Mouse (Mus musculus): ENCODE results near the gene Slco1a5. TPM values are rescaled to one million over a fixed set of nuclear protein-coding genes. Genes with fewer than 3 reads are reported as not detected.
"Not testable (repeated sequence)": the region's sequence is repeated elsewhere in the genome, so short reads cannot be mapped to it uniquely, and the experiment has no call there.

Gene Slco1a5
- polyA plus RNA-seq (2015; fragmentation: Nextera tagmentation; extraction: Ambion mirVana), result 0.08 TPM in 1 of 2 replicates, not detected in the other

GRCm38 (mm10) chr6:142322881-142323280 is at the start of gene Slco1a5:
TSS of gene Slco1a5 (minus strand) at chr6:142322981.
- Histone ChIP-seq H3K27me3 (ENCODE audit: control insufficient read depth, insufficient read depth, low read length) (no peaks in the 10 kb centered on the region), H3K9ac (ENCODE audit: low read length) (no peak within 1 kb of the TSS), H3K4me3 (ENCODE audit: low read length) (no peak within 1 kb of the TSS), H3K9me3 (replicated peaks; ENCODE audit: control insufficient read depth, low read length) (no peaks in the 10 kb centered on the region), H3K4me1 (ENCODE audit: control insufficient read depth, insufficient read depth, low read length) (no peaks in the 10 kb centered on the region), H3K36me3 (ENCODE audit: control insufficient read depth, insufficient read depth) (no peaks in the 10 kb centered on the region), H3K27ac (ENCODE audit: low read length) (no peak within 1 kb of the TSS), H3K4me2 (ENCODE audit: low read depth, low read length) (no peak within 1 kb of the TSS)
- 28% methylated on average over 4 of the region's 4 CpGs for WGBS
- no peak for ATAC-seq (replicated peaks; ENCODE audit: extremely low read depth, insufficient read depth, low FRiP score)

GRCm38 (mm10) chr6:142369568-142369967 is 46.8 kb upstream of the Slco1a5 start:
- H3K4me3 ChIP-seq (ENCODE audit: low read length), result no peak overlapping the region
- H3K4me2 ChIP-seq (ENCODE audit: low read depth, low read length), result no peak overlapping the region
- H3K27me3 ChIP-seq (ENCODE audit: control insufficient read depth, insufficient read depth, low read length), result no peaks in the 10 kb centered on the region
- no peak overlapping the region for H3K9ac ChIP-seq (ENCODE audit: low read length)
- no peaks in the 10 kb centered on the region for H3K4me1 ChIP-seq (ENCODE audit: control insufficient read depth, insufficient read depth, low read length)
- no peaks in the 10 kb centered on the region for H3K9me3 ChIP-seq (replicated peaks; ENCODE audit: control insufficient read depth, low read length)
- peaks cover 26% of the 10 kb centered on the region; the same call in 1 of the 2 replicates for H3K36me3 ChIP-seq (ENCODE audit: control insufficient read depth, insufficient read depth)
- no peak for ATAC-seq (replicated peaks; ENCODE audit: extremely low read depth, insufficient read depth, low FRiP score)
- 85% methylated on average over 3 of the region's 3 CpGs for WGBS
- no peak overlapping the region for H3K27ac ChIP-seq (ENCODE audit: low read length)

- H3K4me1 ChIP-seq (ENCODE audit: control insufficient read depth, insufficient read depth, low read length), result no peaks in the 10 kb centered on the region
- no peaks in the 10 kb centered on the region for H3K27me3 ChIP-seq (ENCODE audit: control insufficient read depth, insufficient read depth, low read length)
- WGBS, result 88% methylated on average over 3 of the region's 3 CpGs
- no peak overlapping the region for H3K27ac ChIP-seq (ENCODE audit: low read length)
- peaks cover 29% of the 10 kb centered on the region for H3K36me3 ChIP-seq (ENCODE audit: control insufficient read depth, insufficient read depth)
- no peak overlapping the region for H3K4me3 ChIP-seq (ENCODE audit: low read length)
- no peaks in the 10 kb centered on the region for H3K9me3 ChIP-seq (replicated peaks; ENCODE audit: control insufficient read depth, low read length)
- ATAC-seq (replicated peaks; ENCODE audit: extremely low read depth, insufficient read depth, low FRiP score), result no peak
- H3K4me2 ChIP-seq (ENCODE audit: low read depth, low read length), result no peak overlapping the region
- no peak overlapping the region for H3K9ac ChIP-seq (ENCODE audit: low read length)
Observed at GRCm38 (mm10) chr6:142367565-142367964, 44.8 kb upstream of the Slco1a5 start.

GRCm38 (mm10) chr6:142366473-142367018 is 43.8 kb upstream of the Slco1a5 start:
- Histone ChIP-seq H3K4me2 (ENCODE audit: low read depth, low read length) (no peak overlapping the region), H3K9me3 (replicated peaks; ENCODE audit: control insufficient read depth, low read length) (no peaks in the 10 kb centered on the region), H3K27me3 (ENCODE audit: control insufficient read depth, insufficient read depth, low read length) (no peaks in the 10 kb centered on the region), H3K4me3 (ENCODE audit: low read length) (no peak overlapping the region), H3K4me1 (ENCODE audit: control insufficient read depth, insufficient read depth, low read length) (no peaks in the 10 kb centered on the region), H3K27ac (ENCODE audit: low read length) (no peak overlapping the region), H3K36me3 (ENCODE audit: control insufficient read depth, insufficient read depth) (peaks cover 25% of the 10 kb centered on the region), H3K9ac (ENCODE audit: low read length) (no peak overlapping the region)
- ATAC-seq (replicated peaks; ENCODE audit: extremely low read depth, insufficient read depth, low FRiP score), result no peak
- WGBS, result 86% methylated on average over 10 of the region's 10 CpGs

- 70% methylated on average over 8 of the region's 8 CpGs for WGBS
Observed at GRCm38 (mm10) chr6:142365742-142366472, 43.1 kb upstream of the Slco1a5 start.

GRCm38 (mm10) chr6:142363019-142363576 is 40.3 kb upstream of the Slco1a5 start:
- Histone ChIP-seq H3K27ac (ENCODE audit: low read length) (no peak overlapping the region), H3K27me3 (ENCODE audit: control insufficient read depth, insufficient read depth, low read length) (no peaks in the 10 kb centered on the region), H3K4me2 (ENCODE audit: low read depth, low read length) (no peak overlapping the region), H3K9me3 (replicated peaks; ENCODE audit: control insufficient read depth, low read length) (no peaks in the 10 kb centered on the region), H3K9ac (ENCODE audit: low read length) (no peak overlapping the region), H3K4me3 (ENCODE audit: low read length) (no peak overlapping the region), H3K4me1 (ENCODE audit: control insufficient read depth, insufficient read depth, low read length) (no peaks in the 10 kb centered on the region), H3K36me3 (ENCODE audit: control insufficient read depth, insufficient read depth) (peaks cover 44% of the 10 kb centered on the region)
- 71% methylated on average over 9 of the region's 9 CpGs for WGBS
- no peak for ATAC-seq (replicated peaks; ENCODE audit: extremely low read depth, insufficient read depth, low FRiP score)

More at GRCm38 (mm10) chr6:142365742-142366472, 43.1 kb upstream of the Slco1a5 start:
- peaks cover 27% of the 10 kb centered on the region for H3K36me3 ChIP-seq (ENCODE audit: control insufficient read depth, insufficient read depth)
- no peak overlapping the region for H3K4me3 ChIP-seq (ENCODE audit: low read length)
- H3K4me2 ChIP-seq (ENCODE audit: low read depth, low read length), result no peak overlapping the region
- no peaks in the 10 kb centered on the region for H3K27me3 ChIP-seq (ENCODE audit: control insufficient read depth, insufficient read depth, low read length)
- H3K9me3 ChIP-seq (replicated peaks; ENCODE audit: control insufficient read depth, low read length), result no peaks in the 10 kb centered on the region
- H3K4me1 ChIP-seq (ENCODE audit: control insufficient read depth, insufficient read depth, low read length), result no peaks in the 10 kb centered on the region
- no peak overlapping the region for H3K27ac ChIP-seq (ENCODE audit: low read length)
- H3K9ac ChIP-seq (ENCODE audit: low read length), result no peak overlapping the region
- no peak for ATAC-seq (replicated peaks; ENCODE audit: extremely low read depth, insufficient read depth, low FRiP score)

GRCm38 (mm10) chr6:142362036-142362435 is 39.3 kb upstream of the Slco1a5 start:
- no peaks in the 10 kb centered on the region for H3K9me3 ChIP-seq (replicated peaks; ENCODE audit: control insufficient read depth, low read length)
- H3K4me3 ChIP-seq (ENCODE audit: low read length), result no peak overlapping the region
- no peak overlapping the region for H3K27ac ChIP-seq (ENCODE audit: low read length)
- 85% methylated on average over 6 of the region's 6 CpGs for WGBS
- peaks cover 46% of the 10 kb centered on the region for H3K36me3 ChIP-seq (ENCODE audit: control insufficient read depth, insufficient read depth)
- H3K4me1 ChIP-seq (ENCODE audit: control insufficient read depth, insufficient read depth, low read length), result no peaks in the 10 kb centered on the region
- H3K4me2 ChIP-seq (ENCODE audit: low read depth, low read length), result no peak overlapping the region
- ATAC-seq (replicated peaks; ENCODE audit: extremely low read depth, insufficient read depth, low FRiP score), result no peak
- no peak overlapping the region for H3K9ac ChIP-seq (ENCODE audit: low read length)
- no peaks in the 10 kb centered on the region for H3K27me3 ChIP-seq (ENCODE audit: control insufficient read depth, insufficient read depth, low read length)

GRCm38 (mm10) chr6:142357106-142357505 is 34.3 kb upstream of the Slco1a5 start:
- no peak for ATAC-seq (replicated peaks; ENCODE audit: extremely low read depth, insufficient read depth, low FRiP score)
- Histone ChIP-seq H3K27me3 (ENCODE audit: control insufficient read depth, insufficient read depth, low read length) (no peaks in the 10 kb centered on the region), H3K27ac (ENCODE audit: low read length) (no peak overlapping the region), H3K4me1 (ENCODE audit: control insufficient read depth, insufficient read depth, low read length) (no peaks in the 10 kb centered on the region), H3K4me3 (ENCODE audit: low read length) (no peak overlapping the region), H3K36me3 (ENCODE audit: control insufficient read depth, insufficient read depth) (peaks cover 42% of the 10 kb centered on the region), H3K4me2 (ENCODE audit: low read depth, low read length) (no peak overlapping the region), H3K9me3 (replicated peaks; ENCODE audit: control insufficient read depth, low read length) (no peaks in the 10 kb centered on the region), H3K9ac (ENCODE audit: low read length) (no peak overlapping the region)
- WGBS, result 70% methylated on average over 7 of the region's 7 CpGs

GRCm38 (mm10) chr6:142352099-142352498 is 29.3 kb upstream of the Slco1a5 start:
- peaks cover 23% of the 10 kb centered on the region for H3K36me3 ChIP-seq (ENCODE audit: control insufficient read depth, insufficient read depth)
- not testable (repeated sequence) for H3K4me2 ChIP-seq (ENCODE audit: low read depth, low read length); H3K9ac ChIP-seq (ENCODE audit: low read length); H3K4me3 ChIP-seq (ENCODE audit: low read length); H3K9me3 ChIP-seq (replicated peaks; ENCODE audit: control insufficient read depth, low read length); H3K27me3 ChIP-seq (ENCODE audit: control insufficient read depth, insufficient read depth, low read length); H3K4me1 ChIP-seq (ENCODE audit: control insufficient read depth, insufficient read depth, low read length); ATAC-seq (replicated peaks; ENCODE audit: extremely low read depth, insufficient read depth, low FRiP score); H3K27ac ChIP-seq (ENCODE audit: low read length)
- 80% methylated on average over 3 of the region's 3 CpGs for WGBS

Data from heart, embryonic 16.5 days (tissue).